Mouse (Mus musculus): ENCODE results near the gene Pdp2. TPM values are rescaled to one million over a fixed set of nuclear protein-coding genes. Genes with fewer than 3 reads are reported as not detected.
"Not testable (repeated sequence)": the region's sequence is repeated elsewhere in the genome, so short reads cannot be mapped to it uniquely, and the experiment has no call there.

Pdp2 gene
- total RNA-seq (2014; fragmentation: Nextera tagmentation) (9.6 and 13.1 TPM in 2 replicates), total RNA-seq (2017) (10.3 and 11.4 TPM in 2 replicates)

DNA sequence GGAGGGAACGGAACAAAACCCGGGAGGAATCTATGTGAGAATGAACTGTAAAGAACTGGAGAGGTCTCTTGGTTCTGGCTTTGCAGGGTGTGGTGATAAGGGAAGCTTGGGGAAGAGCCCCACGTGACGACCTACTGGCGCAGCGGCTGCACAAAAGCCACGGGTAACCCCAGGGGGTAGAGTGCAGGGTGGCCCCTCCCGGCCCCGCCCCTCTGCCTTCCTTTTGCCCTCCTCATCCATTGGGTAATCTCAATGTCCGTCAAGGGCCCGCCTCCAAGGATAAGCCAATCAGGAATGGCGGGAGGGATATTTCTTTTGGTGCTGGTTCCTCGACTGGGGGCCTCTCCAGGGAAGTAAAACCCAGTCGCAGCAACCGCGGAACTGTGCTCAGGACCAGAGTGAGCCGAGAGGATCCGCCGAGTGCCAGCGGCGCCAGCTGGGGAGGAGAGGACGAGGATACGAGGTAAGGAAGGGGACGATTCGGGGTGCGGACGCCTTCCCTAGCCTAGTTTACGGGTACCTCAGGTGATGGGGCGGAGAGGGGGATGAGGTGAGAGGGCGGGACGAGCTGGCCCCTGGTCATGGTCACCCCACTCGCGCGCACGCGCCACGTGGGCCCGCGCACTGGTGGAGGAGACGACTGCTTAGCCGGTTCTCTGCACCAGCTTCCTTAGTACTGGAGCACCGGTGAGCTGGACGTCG lies at the start of gene Pdp2:
TSS of gene Pdp2 (plus strand) at position 319 of the 702 bp plus-strand sequence.
- ATAC-seq (replicated peaks; ENCODE audit: poor library complexity, severe bottlenecking) = peak; percentile 90

DNA sequence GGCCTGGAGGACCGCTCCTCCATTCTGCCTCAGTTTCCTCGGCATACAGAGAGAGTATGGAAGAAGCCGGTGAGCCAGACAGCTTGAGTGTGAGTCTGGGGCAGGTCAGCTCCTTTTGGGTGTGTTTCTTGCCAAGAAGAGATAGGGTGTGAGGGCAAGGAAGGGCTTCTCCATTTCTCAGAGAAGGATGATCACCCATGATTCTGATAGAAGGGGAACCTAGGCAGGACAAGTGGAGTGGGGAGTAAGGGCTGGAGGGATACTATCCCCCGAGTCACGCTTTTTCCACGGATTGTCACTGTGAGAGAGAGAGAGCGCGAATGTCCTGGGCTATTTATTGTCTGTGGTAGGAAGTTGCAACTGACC lies 49.8 kb upstream of the Pdp2 start:
- peak; percentile 29 for ATAC-seq (replicated peaks; ENCODE audit: poor library complexity, severe bottlenecking)

DNA sequence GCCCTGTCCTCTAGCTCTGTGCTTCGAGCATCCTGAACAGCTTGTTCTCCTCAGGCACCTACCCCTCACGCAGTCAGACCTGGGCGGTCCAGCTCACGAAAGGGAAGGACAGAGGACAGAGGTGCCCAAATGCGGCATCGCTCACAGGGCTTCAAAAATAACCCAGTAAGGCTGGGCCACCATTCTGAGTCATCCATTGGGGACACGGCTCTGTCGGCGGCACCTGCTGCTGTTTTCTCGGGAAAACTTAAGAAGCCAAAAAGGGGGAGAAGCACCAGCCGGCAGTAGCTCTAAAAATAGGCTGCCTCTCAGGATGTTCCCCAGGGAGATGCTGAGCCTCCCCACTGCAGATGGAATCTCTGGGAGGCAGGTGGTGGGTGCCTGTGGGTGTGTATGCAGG lies 49.1 kb upstream of the Pdp2 start:
- ATAC-seq (replicated peaks; ENCODE audit: poor library complexity, severe bottlenecking) = no peak

DNA sequence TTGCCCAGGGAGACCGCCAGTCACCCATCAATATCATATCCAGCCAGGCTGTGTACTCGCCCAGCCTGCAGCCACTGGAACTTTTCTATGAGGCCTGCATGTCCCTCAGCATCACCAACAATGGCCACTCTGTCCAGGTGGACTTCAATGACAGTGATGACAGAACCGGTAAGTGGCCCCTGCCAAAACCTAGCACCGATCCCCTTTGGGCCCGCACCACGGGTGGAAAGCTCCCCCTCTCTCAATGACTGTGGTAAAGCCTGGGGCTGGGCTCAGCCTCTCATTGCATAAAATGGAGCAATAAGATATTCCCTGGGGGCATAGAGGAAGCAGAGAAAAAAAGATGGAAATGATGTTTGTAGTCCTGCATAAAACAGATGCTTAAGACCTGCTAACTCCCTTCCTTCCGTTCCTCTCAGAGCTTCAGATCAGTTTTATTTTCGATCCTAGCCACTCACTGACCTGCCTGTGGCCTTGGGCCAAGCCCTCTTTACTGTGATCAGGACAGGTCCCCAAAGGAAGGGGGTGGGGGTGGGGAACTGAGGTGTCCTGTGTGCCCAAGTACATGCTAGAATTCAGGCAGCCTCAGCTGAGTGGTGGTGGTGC lies 47.7 kb upstream of the Pdp2 start:
- ATAC-seq (replicated peaks; ENCODE audit: poor library complexity, severe bottlenecking) = no peak

DNA sequence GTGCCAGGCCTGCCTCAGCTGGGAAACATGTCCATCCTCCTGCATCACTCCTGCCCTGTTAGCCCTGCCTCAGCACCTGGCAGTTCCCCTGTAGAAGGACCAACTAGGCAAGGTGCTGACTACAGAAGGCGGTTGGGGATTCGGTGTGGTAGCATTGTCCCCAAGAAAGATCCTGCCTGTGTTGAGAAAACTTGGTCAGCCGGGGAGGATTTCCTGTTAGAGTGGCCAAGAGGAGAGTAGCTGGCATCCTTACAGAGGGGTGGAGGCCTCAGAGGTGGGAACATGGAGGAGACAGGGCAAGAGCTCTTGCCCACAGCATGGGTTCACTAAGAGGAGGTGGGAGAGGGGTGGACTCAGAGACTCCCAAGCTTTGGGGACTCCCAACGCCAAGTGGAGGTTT lies 36.1 kb upstream of the Pdp2 start:
- no peak for ATAC-seq (replicated peaks; ENCODE audit: poor library complexity, severe bottlenecking)

DNA sequence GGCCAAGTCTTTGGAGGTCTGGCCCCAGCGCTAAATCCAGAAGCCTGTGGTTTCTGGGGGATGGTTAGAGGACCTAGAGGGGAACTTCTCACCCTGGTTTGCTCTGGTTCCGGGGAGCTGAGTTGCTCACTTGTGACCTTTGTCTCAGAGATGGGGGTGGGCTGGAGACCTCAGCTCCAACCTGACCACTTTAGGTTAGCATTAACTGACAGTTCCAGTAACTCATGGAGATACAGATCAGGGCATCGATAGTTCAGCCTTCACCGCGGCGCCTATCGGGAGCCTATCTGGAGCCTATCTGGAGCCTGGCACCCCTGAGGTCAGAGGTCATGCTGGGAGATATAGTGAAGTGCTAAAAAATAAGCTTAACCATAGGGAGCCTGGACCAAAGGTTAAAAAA lies 34.0 kb upstream of the Pdp2 start:
- no peak for ATAC-seq (replicated peaks; ENCODE audit: poor library complexity, severe bottlenecking)

DNA sequence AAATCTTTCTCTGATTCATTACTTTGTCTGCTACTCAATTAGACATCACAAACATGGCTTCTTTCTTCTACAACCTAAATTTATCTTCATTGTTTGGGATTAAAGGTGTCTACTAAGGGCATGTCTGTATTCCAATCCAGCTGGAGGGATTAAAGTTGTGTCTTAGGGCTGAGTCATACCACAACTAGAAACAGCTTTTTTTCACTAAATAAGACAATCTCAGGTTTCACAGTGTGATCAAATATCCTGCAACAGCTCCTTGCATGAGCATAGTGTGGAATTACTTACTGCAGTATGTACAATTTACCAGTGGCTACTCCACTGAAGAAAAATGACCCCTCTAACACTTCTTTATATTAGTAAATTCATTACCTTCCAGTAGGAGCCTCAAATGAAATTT lies 30.5 kb upstream of the Pdp2 start:
- no peak for ATAC-seq (replicated peaks; ENCODE audit: poor library complexity, severe bottlenecking)

DNA sequence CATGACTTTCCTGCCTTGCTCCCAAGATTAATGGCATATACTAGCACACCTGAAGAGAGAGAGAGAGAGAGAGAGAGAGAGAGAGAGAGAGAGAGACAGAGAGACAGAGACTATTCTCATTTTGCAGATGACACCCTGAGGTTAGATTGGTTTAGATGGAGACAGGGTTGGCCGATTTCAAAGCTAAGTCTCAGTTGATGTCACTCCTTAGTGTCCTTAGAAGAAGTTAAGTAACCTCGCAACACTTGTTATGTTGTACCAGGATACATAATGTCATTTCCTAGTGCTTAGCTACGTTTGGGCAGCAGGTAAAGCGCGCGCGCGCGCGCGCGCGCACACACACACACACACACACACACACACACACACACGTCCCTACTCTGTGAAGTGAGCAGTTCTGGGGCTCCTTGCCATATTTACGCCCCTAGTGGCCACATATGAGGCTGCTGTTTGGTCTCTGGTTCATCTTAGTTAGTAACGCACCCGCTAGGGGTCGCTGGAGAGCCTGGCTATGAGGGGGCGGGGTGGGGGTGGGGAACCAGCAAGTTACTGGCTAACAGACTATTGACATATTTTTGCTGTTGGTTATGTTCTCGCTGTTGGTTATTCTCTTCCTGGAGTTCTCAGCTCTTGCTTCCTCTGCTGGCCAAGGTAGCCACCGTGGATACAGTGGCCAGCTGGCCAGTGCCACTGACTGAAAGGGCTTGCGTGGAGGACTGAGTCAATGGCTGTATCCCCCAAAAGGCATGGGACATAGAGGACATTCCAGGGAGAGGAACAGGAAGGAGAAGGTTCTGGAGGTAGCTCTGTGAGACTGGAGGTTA lies 26.4 kb upstream of the Pdp2 start:
- ATAC-seq (replicated peaks; ENCODE audit: poor library complexity, severe bottlenecking) = peak; percentile 100

DNA sequence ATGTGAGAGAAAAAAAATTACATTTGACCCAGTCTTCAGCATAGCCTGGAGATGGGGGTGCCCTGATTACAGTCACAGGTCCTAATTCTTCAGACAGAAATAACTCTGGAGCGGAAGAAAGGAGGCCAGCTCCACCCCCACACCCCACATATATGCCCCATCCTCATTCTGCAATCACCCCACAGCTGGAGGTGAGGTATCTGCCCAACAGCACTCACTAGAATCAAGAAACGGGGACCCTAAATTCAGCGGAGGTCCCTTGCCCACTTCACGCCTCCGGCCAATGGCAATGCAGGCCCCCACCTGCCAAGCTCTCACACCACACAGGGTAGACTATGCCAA lies 25.8 kb upstream of the Pdp2 start:
- ATAC-seq (replicated peaks; ENCODE audit: poor library complexity, severe bottlenecking) = no peak

DNA sequence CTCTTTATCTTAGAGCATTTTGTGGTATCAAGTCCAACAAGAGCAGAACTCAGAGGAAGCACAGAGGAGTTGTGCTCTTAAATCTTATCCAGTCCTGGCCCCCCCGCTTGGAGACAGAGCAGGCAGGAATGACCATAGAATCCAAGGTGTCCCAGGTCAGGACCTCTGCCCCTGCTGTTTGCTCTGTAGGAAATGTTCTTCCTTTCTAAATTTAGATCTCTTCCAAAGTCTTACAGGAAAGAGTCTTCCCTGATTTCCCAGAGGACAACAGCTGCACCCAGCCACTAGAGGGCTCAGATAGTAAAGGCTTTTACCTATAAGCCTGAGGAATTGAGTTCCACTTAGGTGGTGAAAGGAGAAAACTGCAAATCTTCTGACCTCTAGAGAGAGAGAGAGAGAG lies 21.7 kb upstream of the Pdp2 start:
- no peak for ATAC-seq (replicated peaks; ENCODE audit: poor library complexity, severe bottlenecking)

DNA sequence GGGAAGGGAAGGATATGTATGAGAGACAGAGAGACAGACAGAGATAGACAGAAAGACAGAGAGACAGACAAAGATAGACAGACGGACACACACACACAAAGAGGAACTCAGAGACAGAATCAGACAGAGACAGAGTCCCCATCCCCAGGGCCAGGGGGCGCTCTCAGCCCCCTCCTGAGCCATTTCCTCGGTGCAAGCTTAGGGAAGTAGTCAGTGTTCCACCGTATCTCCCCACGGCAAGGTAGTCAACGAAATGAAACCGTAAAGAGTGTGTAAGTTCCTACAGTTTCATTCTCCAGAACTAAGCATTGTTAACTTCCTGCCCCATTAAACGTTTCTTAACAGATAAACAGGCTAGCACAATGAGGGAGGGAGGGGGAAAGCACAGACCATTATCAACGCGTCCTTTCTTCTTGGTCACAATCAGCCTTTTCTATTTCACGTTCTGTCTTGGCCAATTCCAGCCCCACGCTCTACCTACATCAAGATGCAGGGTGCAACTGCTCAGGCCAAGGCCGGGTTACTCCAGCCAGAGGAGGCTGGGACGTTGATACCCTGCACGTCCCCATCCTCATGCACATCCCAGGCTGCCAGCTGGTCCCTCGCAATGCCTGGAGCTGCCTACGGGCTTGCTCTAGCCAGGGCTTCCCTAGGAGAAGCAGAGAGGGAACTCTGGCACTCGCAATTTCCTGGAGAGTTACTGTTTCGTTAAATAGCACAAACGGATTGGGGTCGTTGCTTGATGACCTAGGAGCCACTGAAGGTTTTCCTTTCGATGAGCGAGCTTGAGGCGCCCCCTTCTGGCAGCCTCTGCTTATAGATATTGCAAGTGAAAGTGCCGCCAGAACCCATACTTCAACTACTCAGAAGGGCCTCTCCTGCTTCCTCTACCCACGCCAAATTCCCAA lies 20.6 kb upstream of the Pdp2 start:
- ATAC-seq (replicated peaks; ENCODE audit: poor library complexity, severe bottlenecking) = peak; percentile 92

DNA sequence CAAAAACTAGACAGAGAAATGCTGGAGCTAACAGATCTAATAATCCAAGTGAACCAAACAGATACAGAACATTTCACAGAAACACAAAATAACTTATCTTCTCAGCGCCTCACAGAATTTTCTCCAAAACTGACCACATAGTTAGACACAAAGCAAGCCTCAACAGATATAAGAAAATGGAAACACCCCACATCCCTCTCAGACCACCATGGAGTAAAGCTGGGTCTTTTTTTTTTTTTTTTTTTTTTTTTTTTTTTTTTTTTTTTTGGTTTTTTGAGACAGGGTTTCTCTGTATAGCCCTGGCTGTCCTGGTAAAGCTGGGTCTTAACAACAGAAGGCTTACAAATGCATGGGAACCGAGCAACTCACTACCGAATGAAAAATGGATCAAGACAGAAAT lies 14.4 kb upstream of the Pdp2 start:
- ATAC-seq (replicated peaks; ENCODE audit: poor library complexity, severe bottlenecking) = no peak

DNA sequence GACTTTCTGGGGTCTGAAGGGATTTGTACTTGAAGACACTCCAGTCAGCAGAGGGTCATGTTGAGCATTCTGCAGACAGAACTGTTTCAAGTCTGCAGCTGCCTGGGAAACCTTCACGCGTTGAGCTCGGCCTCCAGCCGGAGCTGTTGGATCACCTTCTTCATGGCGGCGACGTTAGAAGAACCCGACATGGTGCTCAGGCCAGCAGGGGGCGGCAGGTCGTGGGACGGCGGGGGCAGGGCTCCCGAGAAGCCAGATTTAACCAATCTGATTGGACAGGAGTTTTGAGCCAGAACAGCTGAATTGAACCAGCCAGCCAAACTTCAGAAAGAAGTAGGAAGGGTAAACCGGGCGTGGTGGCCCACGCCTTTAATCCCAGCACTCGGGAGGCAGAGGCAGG lies 13.6 kb upstream of the Pdp2 start:
- not testable (repeated sequence) for ATAC-seq (replicated peaks; ENCODE audit: poor library complexity, severe bottlenecking)

DNA sequence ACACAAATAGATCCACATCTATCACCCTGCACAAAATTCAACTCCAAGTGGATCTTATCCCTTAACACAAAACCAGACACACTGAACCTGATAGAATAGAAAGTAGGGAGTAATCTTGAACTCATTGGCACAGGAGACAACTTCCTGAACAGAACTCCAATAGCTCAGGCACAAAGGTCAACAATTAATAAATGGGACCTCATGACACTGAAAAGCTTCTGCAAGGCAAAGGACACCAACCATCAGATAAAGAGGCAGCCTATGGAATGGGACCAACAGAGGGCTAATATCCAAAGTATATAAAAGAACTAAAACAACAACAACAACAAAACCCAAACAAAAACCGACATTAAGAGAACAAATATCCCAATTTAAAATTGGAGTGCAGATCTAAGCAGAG lies 6.7 kb upstream of the Pdp2 start:
- ATAC-seq (replicated peaks; ENCODE audit: poor library complexity, severe bottlenecking) = no peak

DNA sequence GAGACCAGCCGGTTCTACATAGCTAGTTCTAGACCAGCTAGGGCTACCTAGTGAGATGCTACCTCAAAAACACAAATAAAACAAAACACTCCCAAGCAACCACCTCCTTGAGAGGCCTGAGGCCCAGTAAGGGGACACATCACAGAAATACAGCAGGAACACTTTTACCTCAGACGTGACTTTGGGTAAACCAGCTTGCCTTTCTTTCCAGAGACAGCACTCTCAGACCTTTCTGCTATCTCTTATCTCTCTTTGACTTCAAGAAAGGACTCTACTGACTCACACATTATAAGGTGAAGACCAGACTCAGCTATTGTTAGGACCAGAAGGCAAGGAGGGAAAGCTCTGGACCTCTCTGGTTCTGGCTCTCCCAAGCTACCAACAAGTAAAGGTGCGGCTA lies 967 bp upstream of the Pdp2 start:
- ATAC-seq (replicated peaks; ENCODE audit: poor library complexity, severe bottlenecking) = no peak

DNA sequence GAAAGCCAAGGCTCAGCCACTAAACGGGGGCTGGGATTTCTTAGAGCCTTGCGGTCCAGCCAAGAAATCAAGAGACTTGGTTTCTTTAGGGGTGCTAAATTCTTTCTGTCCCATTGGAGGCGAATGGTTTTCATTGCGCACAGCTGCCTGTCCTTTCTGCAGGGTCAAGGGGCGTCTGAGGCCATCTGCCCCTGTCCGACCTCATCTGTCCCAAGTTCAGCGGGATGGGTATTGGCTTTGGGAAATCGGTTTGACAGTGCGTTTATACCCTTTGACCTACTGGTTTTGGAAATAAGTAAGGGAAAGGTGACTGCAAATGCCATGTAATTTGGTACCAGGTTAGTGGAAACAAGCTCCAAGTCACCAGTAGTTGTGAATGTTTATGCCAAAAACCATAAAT lies 605 bp downstream of the Pdp2 start:
- ATAC-seq (replicated peaks; ENCODE audit: poor library complexity, severe bottlenecking) = no peak

DNA sequence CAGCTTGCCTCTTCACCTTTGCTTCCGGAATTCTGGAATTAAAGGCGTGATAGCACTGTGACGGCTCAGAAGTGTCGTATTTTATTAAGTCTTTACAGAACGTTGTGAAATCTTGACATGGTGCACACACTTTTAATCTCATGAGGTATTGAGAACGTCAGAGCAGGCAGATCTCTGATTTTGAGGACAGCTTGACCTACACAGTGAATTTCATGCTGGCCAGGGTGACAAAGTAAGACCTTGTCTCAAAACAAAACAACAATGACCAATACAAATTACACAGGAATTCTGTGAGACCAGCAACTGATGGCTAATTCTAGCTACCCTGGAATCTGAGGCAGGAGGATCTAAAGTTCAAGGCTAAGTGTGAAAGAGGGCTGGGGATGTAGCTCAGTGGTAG lies 1.3 kb downstream of the Pdp2 start:
- no peak for ATAC-seq (replicated peaks; ENCODE audit: poor library complexity, severe bottlenecking)

DNA sequence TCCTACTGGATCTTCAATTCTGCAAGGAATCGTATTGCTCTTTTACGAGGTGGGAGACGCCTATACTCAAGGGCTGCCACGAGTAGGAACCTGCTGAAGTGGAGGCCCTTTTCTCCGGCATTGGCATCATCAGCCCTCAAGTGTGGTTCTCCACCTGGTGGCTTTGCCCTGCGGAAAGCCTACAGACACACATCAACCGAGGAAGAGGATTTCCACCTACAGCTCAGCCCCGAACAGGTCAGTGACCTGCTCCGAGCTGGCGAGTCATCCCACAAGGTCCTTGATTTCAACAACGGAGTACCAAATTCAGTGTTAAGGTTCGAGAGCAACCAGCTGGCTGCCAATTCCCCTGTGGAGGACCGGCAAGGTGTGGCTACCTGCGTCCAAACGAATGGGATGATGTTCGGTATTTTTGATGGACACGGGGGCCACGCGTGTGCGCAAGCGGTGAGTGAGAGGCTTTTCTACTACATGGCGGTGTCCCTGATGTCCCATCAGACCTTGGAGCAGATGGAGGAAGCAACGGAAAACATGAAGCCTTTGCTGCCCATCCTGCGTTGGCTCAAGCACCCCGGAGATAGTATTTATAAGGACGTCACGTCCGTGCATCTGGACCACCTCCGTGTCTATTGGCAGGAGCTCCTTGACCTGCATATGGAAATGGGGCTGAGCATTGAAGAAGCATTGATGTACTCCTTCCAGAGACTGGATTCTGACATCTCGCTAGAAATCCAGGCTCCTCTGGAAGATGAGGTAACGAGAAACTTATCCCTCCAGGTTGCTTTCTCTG lies 2.5 kb downstream of the Pdp2 start:
- ATAC-seq (replicated peaks; ENCODE audit: poor library complexity, severe bottlenecking) = no peak

DNA sequence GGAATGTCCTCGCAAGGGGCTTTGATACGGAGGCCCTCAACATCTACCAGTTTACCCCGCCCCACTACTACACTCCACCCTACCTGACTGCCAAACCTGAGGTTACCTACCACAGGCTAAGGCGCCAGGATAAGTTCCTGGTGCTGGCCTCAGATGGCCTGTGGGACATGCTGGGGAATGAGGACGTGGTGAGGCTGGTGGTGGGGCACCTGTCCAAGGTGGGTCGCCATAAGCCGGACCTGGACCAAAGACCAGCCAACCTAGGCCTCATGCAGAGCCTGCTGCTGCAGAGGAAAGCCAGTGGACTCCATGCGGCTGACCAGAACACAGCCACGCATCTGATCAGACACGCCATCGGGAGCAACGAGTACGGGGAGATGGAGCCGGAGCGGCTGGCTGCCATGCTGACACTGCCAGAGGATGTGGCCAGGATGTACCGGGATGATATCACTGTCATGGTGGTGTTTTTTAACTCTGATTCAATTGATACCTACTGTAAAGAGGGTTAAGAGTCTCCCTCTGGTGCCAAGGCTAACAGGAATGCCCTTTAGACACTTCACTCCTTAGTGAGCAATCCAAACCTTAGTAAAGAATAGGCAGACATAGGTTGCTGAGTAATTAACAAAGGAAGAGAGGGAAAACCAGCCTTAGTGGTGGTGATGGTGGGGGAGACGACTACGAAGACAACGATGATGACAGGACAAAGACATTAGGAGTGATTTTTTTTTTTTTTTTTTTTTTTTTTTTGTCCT lies 3.5 kb downstream of the Pdp2 start:
- no peak for ATAC-seq (replicated peaks; ENCODE audit: poor library complexity, severe bottlenecking)

Data from granulocyte monocyte progenitor cell, adult 5-6 weeks (primary cell).